Mouse (Mus musculus) C2C12 (cell line): Measurements from ENCODE around the gene Slc9a1. TPM values are rescaled to one million over a fixed set of nuclear protein-coding genes. Genes with fewer than 3 reads are reported as not detected.
A peak's percentile ranks its signal among the peaks of the same experiment; 100 is the strongest.

Experiments
- H3K27me3 ChIP-seq: one replicate; pipeline ENCODE4 v1.6.1; 2011; ENCODE audit not compliant: control insufficient read depth, insufficient read depth, insufficient read length
- H3K36me3 ChIP-seq: one replicate; pipeline ENCODE4 v1.6.1; 2011; ENCODE audit not compliant: control insufficient read depth, insufficient read depth
- H3K4me3 ChIP-seq: one replicate; pipeline ENCODE4 v1.5.1; 2011; ENCODE audit warnings: mild to moderate bottlenecking, control low read depth; ENCODE audit not compliant: poor library complexity, insufficient read depth, severe bottlenecking
- H3K79me2 ChIP-seq: one replicate; pipeline ENCODE4 v1.6.1; 2011; ENCODE audit not compliant: control insufficient read depth, insufficient read depth
- H3K79me3 ChIP-seq: one replicate; pipeline ENCODE4 v1.6.1; 2011; ENCODE audit warnings: low read depth, control low read depth
- H3ac ChIP-seq: one replicate; pipeline ENCODE3; 2011; ENCODE audit warnings: low read depth; ENCODE audit not compliant: control insufficient read depth, insufficient read length
- CEBPB ChIP-seq: IDR thresholded peaks from one replicate; pipeline ENCODE4 v1.6.1; 2011; ENCODE audit warnings: low read depth, mild to moderate bottlenecking, control low read depth, moderate library complexity
- CTCF ChIP-seq: IDR thresholded peaks from one replicate; pipeline ENCODE4 v1.5.1; 2011; ENCODE audit not compliant: control insufficient read depth, insufficient read depth, insufficient read length
- FOSL1 ChIP-seq: IDR thresholded peaks from one replicate; pipeline ENCODE4 v1.8.0; 2011; ENCODE audit warnings: mild to moderate bottlenecking, low read length; ENCODE audit not compliant: poor library complexity, insufficient read depth, severe bottlenecking
- MAX ChIP-seq: IDR thresholded peaks from one replicate; pipeline ENCODE4 v1.6.1; 2011; ENCODE audit warnings: mild to moderate bottlenecking, control low read depth
- MYOD1 ChIP-seq: IDR thresholded peaks from one replicate; pipeline ENCODE4 v1.6.1; 2011; ENCODE audit warnings: low read depth; ENCODE audit not compliant: control insufficient read depth, insufficient read length
- MYOG ChIP-seq: IDR thresholded peaks from one replicate; pipeline ENCODE4 v1.6.1; 2011; ENCODE audit not compliant: control insufficient read depth, insufficient read length; ENCODE audit errors: extremely low read depth
- USF1 ChIP-seq: IDR thresholded peaks from one replicate; pipeline ENCODE4 v1.6.1; 2011; ENCODE audit warnings: low read depth, mild to moderate bottlenecking, control low read depth, moderate library complexity
- polyA plus RNA-seq: library from polyadenylated mRNA; unstranded; fragments of >200 nt; fragmentation: generic; extraction: Trizol; gene quantifications from one replicate; pipeline ENCODE4 v1.2.1, GENCODE M21; 2012; ENCODE audit warnings: missing spikeins

The Slc9a1 gene
- polyA plus RNA-seq, 1 experiment: 19.4 TPM

- H3K4me3 ChIP-seq: no peak overlapping the region
- no peak for TF ChIP-seq CTCF
- no peak for TF ChIP-seq MAX
- no peak for TF ChIP-seq USF1
- TF ChIP-seq MYOD1: no peak
- TF ChIP-seq CEBPB: no peak
- no peak for TF ChIP-seq FOSL1
- TF ChIP-seq MYOG: no peak
These were observed 8.9 kb downstream of the Slc9a1 start for GRCm38 (mm10) chr4:133378236-133379045.

GRCm38 (mm10) chr4:133379046-133379347 lies 9.5 kb downstream of the Slc9a1 start:
- peaks cover 20% of the 10 kb centered on the region for H3K36me3 ChIP-seq
- H3K4me3 ChIP-seq: no peak overlapping the region
- H3ac ChIP-seq: peak overlapping the region; percentile 25
- peaks cover 94% of the 10 kb centered on the region for H3K79me2 ChIP-seq
- TF ChIP-seq MYOG (no peak), MYOD1 (no peak), FOSL1 (no peak), CTCF (no peak), CEBPB (no peak), USF1 (no peak), MAX (no peak)
- H3K27me3 ChIP-seq: no peaks in the 10 kb centered on the region
- peaks cover 67% of the 10 kb centered on the region for H3K79me3 ChIP-seq

More at GRCm38 (mm10) chr4:133378236-133379045, 8.9 kb downstream of the Slc9a1 start:
- peaks cover 70% of the 10 kb centered on the region for H3K79me3 ChIP-seq
- peak overlapping the region; percentile 25 for H3ac ChIP-seq
- H3K36me3 ChIP-seq: peaks cover 20% of the 10 kb centered on the region
- H3K79me2 ChIP-seq: peaks cover 94% of the 10 kb centered on the region
- H3K27me3 ChIP-seq: no peaks in the 10 kb centered on the region

GRCm38 (mm10) chr4:133379861-133380260 lies 10.4 kb downstream of the Slc9a1 start:
- TF ChIP-seq FOSL1: no peak
- TF ChIP-seq MAX: no peak
- TF ChIP-seq MYOG: no peak
- TF ChIP-seq USF1: no peak
- TF ChIP-seq MYOD1: no peak
- no peak for TF ChIP-seq CTCF
- no peak for TF ChIP-seq CEBPB
- Histone ChIP-seq H3ac (peak overlapping the region; percentile 19), H3K79me2 (peaks cover 94% of the 10 kb centered on the region), H3K36me3 (peaks cover 20% of the 10 kb centered on the region), H3K27me3 (no peaks in the 10 kb centered on the region), H3K4me3 (no peak overlapping the region), H3K79me3 (peaks cover 60% of the 10 kb centered on the region)

GRCm38 (mm10) chr4:133380532-133380931 lies 11.0 kb downstream of the Slc9a1 start:
- Histone ChIP-seq H3K27me3 (no peaks in the 10 kb centered on the region), H3K79me2 (peaks cover 94% of the 10 kb centered on the region), H3K36me3 (peaks cover 20% of the 10 kb centered on the region), H3ac (peak overlapping the region; percentile 3), H3K79me3 (peaks cover 55% of the 10 kb centered on the region), H3K4me3 (no peak overlapping the region)
- no peak for TF ChIP-seq USF1

- no peak overlapping the region for H3ac ChIP-seq
- TF ChIP-seq CEBPB (no peak), FOSL1 (no peak), USF1 (no peak), MYOG (no peak), MAX (no peak), MYOD1 (no peak), CTCF (no peak)
- no peak overlapping the region for H3K4me3 ChIP-seq
- peaks cover 93% of the 10 kb centered on the region for H3K79me2 ChIP-seq
- no peaks in the 10 kb centered on the region for H3K27me3 ChIP-seq
- H3K79me3 ChIP-seq: peaks cover 50% of the 10 kb centered on the region
- H3K36me3 ChIP-seq: peaks cover 16% of the 10 kb centered on the region
These were observed 11.6 kb downstream of the Slc9a1 start for GRCm38 (mm10) chr4:133381141-133381540.

- Histone ChIP-seq H3K27me3 (no peaks in the 10 kb centered on the region), H3K4me3 (no peak overlapping the region), H3K79me3 (peaks cover 23% of the 10 kb centered on the region), H3K36me3 (peaks cover 11% of the 10 kb centered on the region), H3K79me2 (peaks cover 92% of the 10 kb centered on the region), H3ac (no peak overlapping the region)
- no peak for TF ChIP-seq CEBPB
- no peak for TF ChIP-seq FOSL1
- no peak for TF ChIP-seq MYOG
- TF ChIP-seq USF1: no peak
- TF ChIP-seq CTCF: no peak
- no peak for TF ChIP-seq MYOD1
- TF ChIP-seq MAX: no peak
These were observed 16.7 kb downstream of the Slc9a1 start for GRCm38 (mm10) chr4:133386061-133386797.
